Mouse (Mus musculus): ENCODE measurements around the gene Serpinb9. TPM values are rescaled to one million over a fixed set of nuclear protein-coding genes. Genes with fewer than 3 reads are reported as not detected.

Gene Serpinb9
- total RNA-seq, 2 experiments from 2014 or later = 3.0 to 3.4 TPM

- intact Hi-C loops (cut with DNase I) = no loop called here
- no peak for DNase-seq (ENCODE audit: extremely low spot score in 1 of 2, low spot score in 2 of 2)
Observed at GRCm38 (mm10) chr13:33051697-33052096, 48.6 kb downstream of the Serpinb9 start.

- intact Hi-C loops (cut with DNase I) = no loop called here
- DNase-seq (ENCODE audit: extremely low spot score in 1 of 2, low spot score in 2 of 2) = no peak
Observed at GRCm38 (mm10) chr13:33063048-33063447, 60.0 kb downstream of the Serpinb9 start.

Other genes starting within 250 kb of the Serpinb9 start
- gene Mylk4, start 219.3 kb upstream of the Serpinb9 start, total RNA-seq (2021) = under 1 TPM; 0.47 to 0.62 TPM
- 10 to 100 TPM; 55.7 to 57.6 TPM for gene Wrnip1, start 201.2 kb upstream of the Serpinb9 start, total RNA-seq (2021)
- gene D930007J09Rik, start 200.4 kb upstream of the Serpinb9 start, total RNA-seq (2021) = 1 to 10 TPM; 1.5 to 2.1 TPM
- 1 to 10 TPM; 1.5 to 2.3 TPM for gene Serpinb1a, start 152.1 kb upstream of the Serpinb9 start, total RNA-seq (2021)
- not detected for gene Serpinb1c, start 105.0 kb upstream of the Serpinb9 start, total RNA-seq (2021)
- 1 to 10 TPM; 1.6 to 2.5 TPM for gene Serpinb6b, start 38.0 kb upstream of the Serpinb9 start, total RNA-seq (2021)
- gene Serpinb9b, start 24.2 kb downstream of the Serpinb9 start, total RNA-seq (2021) = not detected
- 1 to 10 TPM in 1 of 2 experiments, under 1 TPM in 1; 0.79 to 1.1 TPM for gene Serpinb1b, start 75.3 kb downstream of the Serpinb9 start, total RNA-seq (2021)
- gene Serpinb9c, start 156.5 kb downstream of the Serpinb9 start, total RNA-seq (2021) = not detected
- gene Serpinb9d, start 189.7 kb downstream of the Serpinb9 start, total RNA-seq (2021) = not detected
- gene Serpinb9e, start 246.4 kb downstream of the Serpinb9 start, total RNA-seq (2021) = not detected